Mouse (Mus musculus): Measurements from ENCODE around the gene Adipor2. TPM values are rescaled to one million over a fixed set of nuclear protein-coding genes. Genes with fewer than 3 reads are reported as not detected.

Gene Adipor2
- total and polyA plus RNA-seq, 2 experiments from 2014 or later = 42.4 to 62.5 TPM

- H3K4me3 ChIP-seq (ENCODE audit: low read depth, low read length) = no peak overlapping the region
These were observed 65.0 kb downstream of the Adipor2 start for GRCm38 (mm10) chr6:119352501-119352900.

GRCm38 (mm10) chr6:119351656-119352055 lies 65.8 kb downstream of the Adipor2 start:
- ATAC-seq (ENCODE audit: insufficient read depth, low read depth) (no peak), DNase-seq (ENCODE audit: low spot score) (no peak)
- Histone ChIP-seq H3K36me3 (replicated peaks; ENCODE audit: control insufficient read depth, insufficient read depth, low read length) (peaks cover 36% of the 10 kb centered on the region), H3K4me2 (ENCODE audit: low read depth, low read length) (no peak overlapping the region), H3K27me3 (ENCODE audit: control insufficient read depth, insufficient read depth, low read length) (no peaks in the 10 kb centered on the region), H3K9me3 (replicated peaks; ENCODE audit: control insufficient read depth, low read length) (no peaks in the 10 kb centered on the region), H3K4me3 (ENCODE audit: low read depth, low read length) (no peak overlapping the region), H3K9ac (replicated peaks; ENCODE audit: low read depth, low read length) (no peak overlapping the region), H3K27ac (ENCODE audit: low read depth) (no peak overlapping the region), H3K4me1 (ENCODE audit: control insufficient read depth, insufficient read depth) (0 out of 2 replicates have a peak, but pooled peaks cover 5% of the 10 kb centered on the region)
- TF ChIP-seq EP300 (IDR thresholded peaks at IDR 0.05; ENCODE audit: low read depth) (no peak), CTCF (IDR thresholded peaks at IDR 0.05; ENCODE audit: low read depth) (no peak)
- WGBS = 63% methylated on average over 8 of the region's 8 CpGs

More at GRCm38 (mm10) chr6:119352501-119352900, 65.0 kb downstream of the Adipor2 start:
- 0 out of 2 replicates have a peak, but pooled peaks cover 5% of the 10 kb centered on the region for H3K4me1 ChIP-seq (ENCODE audit: control insufficient read depth, insufficient read depth)
- ATAC-seq (ENCODE audit: insufficient read depth, low read depth) (no peak), DNase-seq (ENCODE audit: low spot score) (no peak)
- no peaks in the 10 kb centered on the region for H3K9me3 ChIP-seq (replicated peaks; ENCODE audit: control insufficient read depth, low read length)
- peaks cover 43% of the 10 kb centered on the region for H3K36me3 ChIP-seq (replicated peaks; ENCODE audit: control insufficient read depth, insufficient read depth, low read length)
- H3K9ac ChIP-seq (replicated peaks; ENCODE audit: low read depth, low read length) = no peak overlapping the region
- no peaks in the 10 kb centered on the region for H3K27me3 ChIP-seq (ENCODE audit: control insufficient read depth, insufficient read depth, low read length)
- H3K27ac ChIP-seq (ENCODE audit: low read depth) = no peak overlapping the region
- no peak overlapping the region for H3K4me2 ChIP-seq (ENCODE audit: low read depth, low read length)
- WGBS = 68% methylated on average over 6 of the region's 6 CpGs
- TF ChIP-seq CTCF (IDR thresholded peaks at IDR 0.05; ENCODE audit: low read depth) (no peak), EP300 (IDR thresholded peaks at IDR 0.05; ENCODE audit: low read depth) (no peak)

GRCm38 (mm10) chr6:119350703-119351198 lies 66.8 kb downstream of the Adipor2 start:
- DNase-seq (ENCODE audit: low spot score) = no peak
- 88% methylated on average over 9 of the region's 9 CpGs for WGBS
- TF ChIP-seq EP300 (IDR thresholded peaks at IDR 0.05; ENCODE audit: low read depth) = no peak
- no peak for TF ChIP-seq CTCF (IDR thresholded peaks at IDR 0.05; ENCODE audit: low read depth)

GRCm38 (mm10) chr6:119348234-119348633 lies 69.3 kb downstream of the Adipor2 start:
- no peak overlapping the region for H3K9ac ChIP-seq (replicated peaks; ENCODE audit: low read depth, low read length)
- 0% methylated on average over 1 of the region's 1 CpGs for WGBS
- no peaks in the 10 kb centered on the region for H3K9me3 ChIP-seq (replicated peaks; ENCODE audit: control insufficient read depth, low read length)
- H3K4me2 ChIP-seq (ENCODE audit: low read depth, low read length) = no peak overlapping the region
- peaks cover 2% of the 10 kb centered on the region for H3K36me3 ChIP-seq (replicated peaks; ENCODE audit: control insufficient read depth, insufficient read depth, low read length)
- H3K27me3 ChIP-seq (ENCODE audit: control insufficient read depth, insufficient read depth, low read length) = no peaks in the 10 kb centered on the region
- DNase-seq (ENCODE audit: low spot score) (peak; percentile 72), ATAC-seq (ENCODE audit: insufficient read depth, low read depth) (peak; percentile 42; the same call in 1 of the 2 replicates)
- 0 out of 2 replicates have a peak, but pooled peaks cover 5% of the 10 kb centered on the region for H3K4me1 ChIP-seq (ENCODE audit: control insufficient read depth, insufficient read depth)
- no peak overlapping the region for H3K27ac ChIP-seq (ENCODE audit: low read depth)
- TF ChIP-seq CTCF (IDR thresholded peaks at IDR 0.05; ENCODE audit: low read depth) (peak; percentile 92), EP300 (IDR thresholded peaks at IDR 0.05; ENCODE audit: low read depth) (no peak)
- H3K4me3 ChIP-seq (ENCODE audit: low read depth, low read length) = no peak overlapping the region

More at GRCm38 (mm10) chr6:119350703-119351198, 66.8 kb downstream of the Adipor2 start:
- Histone ChIP-seq H3K27me3 (ENCODE audit: control insufficient read depth, insufficient read depth, low read length) (no peaks in the 10 kb centered on the region), H3K36me3 (replicated peaks; ENCODE audit: control insufficient read depth, insufficient read depth, low read length) (peaks cover 27% of the 10 kb centered on the region), H3K4me3 (ENCODE audit: low read depth, low read length) (no peak overlapping the region), H3K9ac (replicated peaks; ENCODE audit: low read depth, low read length) (no peak overlapping the region), H3K4me2 (ENCODE audit: low read depth, low read length) (no peak overlapping the region), H3K4me1 (ENCODE audit: control insufficient read depth, insufficient read depth) (0 out of 2 replicates have a peak, but pooled peaks cover 5% of the 10 kb centered on the region), H3K27ac (ENCODE audit: low read depth) (no peak overlapping the region), H3K9me3 (replicated peaks; ENCODE audit: control insufficient read depth, low read length) (no peaks in the 10 kb centered on the region)
- no peak for ATAC-seq (ENCODE audit: insufficient read depth, low read depth)

- DNase-seq (ENCODE audit: low spot score) = no peak
- Histone ChIP-seq H3K9me3 (replicated peaks; ENCODE audit: control insufficient read depth, low read length) (no peaks in the 10 kb centered on the region), H3K4me2 (ENCODE audit: low read depth, low read length) (no peak overlapping the region), H3K27me3 (ENCODE audit: control insufficient read depth, insufficient read depth, low read length) (no peaks in the 10 kb centered on the region), H3K36me3 (replicated peaks; ENCODE audit: control insufficient read depth, insufficient read depth, low read length) (no peaks in the 10 kb centered on the region), H3K9ac (replicated peaks; ENCODE audit: low read depth, low read length) (no peak overlapping the region), H3K27ac (ENCODE audit: low read depth) (no peak overlapping the region), H3K4me3 (ENCODE audit: low read depth, low read length) (no peak overlapping the region), H3K4me1 (ENCODE audit: control insufficient read depth, insufficient read depth) (0 out of 2 replicates have a peak, but pooled peaks cover 4% of the 10 kb centered on the region)
- TF ChIP-seq EP300 (IDR thresholded peaks at IDR 0.05; ENCODE audit: low read depth) (no peak), CTCF (IDR thresholded peaks at IDR 0.05; ENCODE audit: low read depth) (no peak)
- ATAC-seq (ENCODE audit: insufficient read depth, low read depth) = no peak
- WGBS = 69% methylated on average over 5 of the region's 5 CpGs
These were observed 69.7 kb downstream of the Adipor2 start for GRCm38 (mm10) chr6:119347813-119348212.

- Histone ChIP-seq H3K4me2 (ENCODE audit: low read depth, low read length) (no peak overlapping the region), H3K27me3 (ENCODE audit: control insufficient read depth, insufficient read depth, low read length) (no peaks in the 10 kb centered on the region), H3K27ac (ENCODE audit: low read depth) (no peak overlapping the region), H3K9me3 (replicated peaks; ENCODE audit: control insufficient read depth, low read length) (no peaks in the 10 kb centered on the region), H3K36me3 (replicated peaks; ENCODE audit: control insufficient read depth, insufficient read depth, low read length) (no peaks in the 10 kb centered on the region), H3K4me1 (ENCODE audit: control insufficient read depth, insufficient read depth) (no peaks in the 10 kb centered on the region), H3K9ac (replicated peaks; ENCODE audit: low read depth, low read length) (no peak overlapping the region), H3K4me3 (ENCODE audit: low read depth, low read length) (no peak overlapping the region)
- TF ChIP-seq CTCF (IDR thresholded peaks at IDR 0.05; ENCODE audit: low read depth) = no peak
- no peak for TF ChIP-seq EP300 (IDR thresholded peaks at IDR 0.05; ENCODE audit: low read depth)
- WGBS = 45% methylated on average over 10 of the region's 10 CpGs
- DNase-seq (ENCODE audit: low spot score) (no peak), ATAC-seq (ENCODE audit: insufficient read depth, low read depth) (no peak)
These were observed 71.2 kb downstream of the Adipor2 start for GRCm38 (mm10) chr6:119346257-119346656.
